In the genomic region with DNA sequence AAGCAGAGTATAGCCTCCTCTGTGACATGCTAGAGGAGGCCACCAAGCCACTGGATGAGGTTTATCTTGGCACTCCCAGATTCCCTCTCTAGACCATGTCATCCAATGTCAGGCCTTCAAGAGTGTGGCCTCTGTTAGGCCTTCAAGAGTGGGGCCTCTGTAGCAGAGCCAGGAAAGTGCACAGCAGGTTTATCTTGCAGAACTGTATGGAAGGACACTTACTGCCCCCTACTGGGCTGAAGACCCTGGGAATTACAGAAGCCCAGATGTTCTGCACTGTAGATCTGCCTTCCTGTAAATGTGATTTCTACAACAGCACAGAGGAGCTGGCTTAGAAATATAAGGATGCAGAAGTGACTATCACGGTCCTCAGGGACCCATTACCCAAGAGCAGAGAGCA, we compare ENCODE assay signal across 9 mouse cellular contexts. TPM values are rescaled to one million over a fixed set of nuclear protein-coding genes. Genes with fewer than 3 reads are reported as not detected.
A peak's percentile ranks its signal among the peaks of the same experiment; 100 is the strongest.
DNase-seq lines count a peak whose midpoint lies in the region; ATAC-seq lines count a peak whose summit lies in the region.
"Had no signal": no experiment of that assay in that cellular context is flagged by ENCODE, and none has a peak within 500 bp of the region (broad histone marks: within the 10 kb centered on the region; RNA-seq: fewer than 3 reads in every experiment).

No protein-coding gene starts in this region.

- H3K36me3 ChIP-seq in hindbrain, embryonic 11.5 days (ENCODE audit: control insufficient read depth, insufficient read depth, low read length): no peaks in the 10 kb centered on the region
- H3K36me3 ChIP-seq in hindbrain, embryonic 13.5 days: no peaks in the 10 kb centered on the region
- no peaks in the 10 kb centered on the region for H3K36me3 ChIP-seq in kidney, embryonic 16.5 days (ENCODE audit: insufficient read depth, low read length)
- no peaks in the 10 kb centered on the region for H3K36me3 ChIP-seq in limb, embryonic 11.5 days (ENCODE audit: control insufficient read depth, insufficient read depth, low read length)
- H3K36me3 ChIP-seq: hindbrain, embryonic 15.5 days had no signal

- no peak overlapping the region for H3K4me2 ChIP-seq in hindbrain, embryonic 11.5 days (replicated peaks; ENCODE audit: low read depth, low read length)
- H3K4me2 ChIP-seq in hindbrain, embryonic 13.5 days: no peak overlapping the region
- no peak overlapping the region for H3K4me2 ChIP-seq in kidney, embryonic 16.5 days (replicated peaks; ENCODE audit: low read depth, low read length)
- H3K4me2 ChIP-seq in limb, embryonic 11.5 days (ENCODE audit: low read depth, severe bottlenecking): no peak overlapping the region
- H3K4me2 ChIP-seq: hindbrain, embryonic 15.5 days had no signal

- no peaks in the 10 kb centered on the region for H3K27me3 ChIP-seq in hindbrain, embryonic 11.5 days (ENCODE audit: control insufficient read depth, insufficient read depth, low read length)
- no peaks in the 10 kb centered on the region for H3K27me3 ChIP-seq in hindbrain, embryonic 13.5 days
- no peaks in the 10 kb centered on the region for H3K27me3 ChIP-seq in kidney, embryonic 16.5 days (ENCODE audit: insufficient read depth, low read length)
- H3K27me3 ChIP-seq in limb, embryonic 11.5 days (ENCODE audit: control insufficient read depth, insufficient read depth, low read length): no peaks in the 10 kb centered on the region
- H3K27me3 ChIP-seq: hindbrain, embryonic 15.5 days had no signal

- peak; percentile 45 for DNase-seq in hindbrain, embryonic 11.5 days (ENCODE audit: low spot score)
- DNase-seq in adrenal gland, adult 8-10 months: peak; percentile 63
- DNase-seq in frontal cortex, postnatal 36 days (ENCODE audit: low spot score in 2 of 2): peak; percentile 28 to 66
- DNase-seq in limb, embryonic 11.5 days (ENCODE audit: low spot score): peak; percentile 63
- peak; percentile 13 for DNase-seq in retina, adult 2 months (ENCODE audit: low read depth, low spot score)
- DNase-seq in spleen, adult 12 weeks (ENCODE audit: low spot score): no peak

- H3K4me3 ChIP-seq in hindbrain, embryonic 11.5 days (ENCODE audit: low read depth, low read length): no peak overlapping the region
- no peak overlapping the region for H3K4me3 ChIP-seq in hindbrain, embryonic 13.5 days
- no peak overlapping the region for H3K4me3 ChIP-seq in kidney, embryonic 16.5 days (ENCODE audit: low read length)
- H3K4me3 ChIP-seq in limb, embryonic 11.5 days (ENCODE audit: low read depth, low read length): no peak overlapping the region
- H3K4me3 ChIP-seq: hindbrain, embryonic 15.5 days had no signal

- H3K9me3 ChIP-seq in hindbrain, embryonic 11.5 days (ENCODE audit: control insufficient read depth, low read length): no peaks in the 10 kb centered on the region
- H3K9me3 ChIP-seq in hindbrain, embryonic 13.5 days: no peaks in the 10 kb centered on the region
- no peaks in the 10 kb centered on the region for H3K9me3 ChIP-seq in kidney, embryonic 16.5 days (ENCODE audit: low read length)
- H3K9me3 ChIP-seq in limb, embryonic 11.5 days (ENCODE audit: control insufficient read depth, low read length): no peaks in the 10 kb centered on the region
- H3K9me3 ChIP-seq: hindbrain, embryonic 15.5 days had no signal

- no peak overlapping the region for H3K9ac ChIP-seq in hindbrain, embryonic 11.5 days (ENCODE audit: low read depth, low read length)
- no peak overlapping the region for H3K9ac ChIP-seq in hindbrain, embryonic 13.5 days
- no peak overlapping the region for H3K9ac ChIP-seq in kidney, embryonic 16.5 days (replicated peaks; ENCODE audit: low read length)
- H3K9ac ChIP-seq in limb, embryonic 11.5 days (ENCODE audit: low read length): no peak overlapping the region
- H3K9ac ChIP-seq: hindbrain, embryonic 15.5 days had no signal

- no peaks in the 10 kb centered on the region for H3K4me1 ChIP-seq in hindbrain, embryonic 11.5 days (replicated peaks; ENCODE audit: control insufficient read depth, insufficient read depth, low read length)
- H3K4me1 ChIP-seq in hindbrain, embryonic 13.5 days (replicated peaks): no peaks in the 10 kb centered on the region
- no peaks in the 10 kb centered on the region for H3K4me1 ChIP-seq in kidney, embryonic 16.5 days (ENCODE audit: insufficient read depth, low read length)
- H3K4me1 ChIP-seq in limb, embryonic 11.5 days (ENCODE audit: control insufficient read depth, insufficient read depth, low read length): no peaks in the 10 kb centered on the region
- H3K4me1 ChIP-seq: hindbrain, embryonic 15.5 days had no signal

- WGBS in hindbrain, embryonic 11.5 days: 56% methylated on average over 1 of the region's 1 CpGs
- WGBS in hindbrain, embryonic 13.5 days: 71% methylated on average over 1 of the region's 1 CpGs
- 29% methylated on average over 1 of the region's 1 CpGs for WGBS in kidney, embryonic 16.5 days
- WGBS in limb, embryonic 11.5 days: 59% methylated on average over 1 of the region's 1 CpGs

- no peak overlapping the region for H3K27ac ChIP-seq in hindbrain, embryonic 11.5 days (ENCODE audit: low read depth, low read length)
- no peak overlapping the region for H3K27ac ChIP-seq in hindbrain, embryonic 13.5 days
- no peak overlapping the region for H3K27ac ChIP-seq in kidney, embryonic 16.5 days (ENCODE audit: low read length)
- no peak overlapping the region for H3K27ac ChIP-seq in limb, embryonic 11.5 days (replicated peaks; ENCODE audit: low read depth, low read length)
- H3K27ac ChIP-seq: hindbrain, embryonic 15.5 days had no signal

- no peak for ATAC-seq in hindbrain, embryonic 11.5 days (ENCODE audit: low FRiP score)
- no peak for ATAC-seq in hindbrain, embryonic 13.5 days (ENCODE audit: low FRiP score)
- 0 out of 2 replicates have a peak, but pooled peaks have one; percentile 57 for ATAC-seq in kidney, embryonic 16.5 days (ENCODE audit: low FRiP score, low TSS enrichment)
- ATAC-seq in limb, embryonic 11.5 days (ENCODE audit: insufficient number of reproducible peaks, low FRiP score, low TSS enrichment, low read depth): no peak

RNA-seq across cellular contexts. Expression of gene Doxl2, which starts 19.8 kb away (rescaled TPM):
- polyA plus RNA-seq in hindbrain, embryonic 11.5 days (2014; fragmentation: Nextera tagmentation; extraction: Ambion mirVana): not detected in 2 replicates
- polyA plus RNA-seq in hindbrain, embryonic 13.5 days (2015; fragmentation: Nextera tagmentation; extraction: Ambion mirVana): not detected in 2 replicates
- under 1 TPM in 1 of 4 experiments, not detected in 3; 0.24 TPM for total RNA-seq in adrenal gland, adult 8-10 months (2022)
- not detected in 2 replicates for polyA plus RNA-seq in kidney, embryonic 16.5 days (2015; fragmentation: Nextera tagmentation; extraction: Ambion mirVana)
- polyA plus RNA-seq in limb, embryonic 11.5 days (2014; fragmentation: Nextera tagmentation; extraction: Ambion mirVana): not detected in 2 replicates
- polyA plus RNA-seq: hindbrain, embryonic 15.5 days had no signal

RNA-seq across cellular contexts. Expression of gene 1600015I10Rik, which starts 25.3 kb away (rescaled TPM):
- polyA plus RNA-seq in hindbrain, embryonic 11.5 days (2014; fragmentation: Nextera tagmentation; extraction: Ambion mirVana): not detected in 2 replicates
- polyA plus RNA-seq in hindbrain, embryonic 13.5 days (2015; fragmentation: Nextera tagmentation; extraction: Ambion mirVana): not detected in 2 replicates
- total RNA-seq in adrenal gland, adult 8-10 months (2022): not detected
- polyA plus RNA-seq in kidney, embryonic 16.5 days (2015; fragmentation: Nextera tagmentation; extraction: Ambion mirVana): not detected in 2 replicates
- polyA plus RNA-seq in limb, embryonic 11.5 days (2014; fragmentation: Nextera tagmentation; extraction: Ambion mirVana): not detected in 2 replicates
- polyA plus RNA-seq: hindbrain, embryonic 15.5 days had no signal

RNA-seq across cellular contexts. Expression of gene Svs1, which starts 31.7 kb away (rescaled TPM):
- polyA plus RNA-seq in hindbrain, embryonic 11.5 days (2014; fragmentation: Nextera tagmentation; extraction: Ambion mirVana): not detected in 2 replicates
- not detected in 2 replicates for polyA plus RNA-seq in hindbrain, embryonic 13.5 days (2015; fragmentation: Nextera tagmentation; extraction: Ambion mirVana)
- total RNA-seq in adrenal gland, adult 8-10 months (2022): under 1 TPM in 2 of 4 experiments, not detected in 2; 0.14 to 0.32 TPM
- polyA plus RNA-seq in kidney, embryonic 16.5 days (2015; fragmentation: Nextera tagmentation; extraction: Ambion mirVana): not detected in 2 replicates
- not detected in 2 replicates for polyA plus RNA-seq in limb, embryonic 11.5 days (2014; fragmentation: Nextera tagmentation; extraction: Ambion mirVana)
- polyA plus RNA-seq: hindbrain, embryonic 15.5 days had no signal
